Mouse (Mus musculus) bone marrow macrophage, adult 2 months (primary cell): Measurements from ENCODE around the gene Il12b. TPM values are rescaled to one million over a fixed set of nuclear protein-coding genes. Genes with fewer than 3 reads are reported as not detected.
A peak's percentile ranks its signal among the peaks of the same experiment; 100 is the strongest.
"Not testable (repeated sequence)": the region's sequence is repeated elsewhere in the genome, so short reads cannot be mapped to it uniquely, and the experiment has no call there.

Source experiments
- H3K27ac ChIP-seq: 2 replicates; pipeline ENCODE4 v1.5.1; 2012; ENCODE audit warnings: low read depth, low read length; ENCODE audit not compliant: insufficient read depth
- H3K4me1 ChIP-seq: 2 replicates; pipeline ENCODE4 v1.6.1; 2012; ENCODE audit warnings: low read length; ENCODE audit not compliant: control insufficient read depth, insufficient read depth
- H3K4me3 ChIP-seq: 2 replicates; pipeline ENCODE4 v1.5.1; 2012; ENCODE audit warnings: mild to moderate bottlenecking, low read length, moderate library complexity; ENCODE audit not compliant: insufficient read depth
- CTCF ChIP-seq: IDR thresholded peaks from 2 replicates; pipeline ENCODE4 v1.5.1; 2012; ENCODE audit warnings: low read depth, mild to moderate bottlenecking, low read length, moderate library complexity
- POLR2A ChIP-seq: IDR thresholded peaks from 2 replicates; pipeline ENCODE4 v1.6.1; 2012; ENCODE audit warnings: mild to moderate bottlenecking, low read depth, low read length, borderline replicate concordance
- polyA plus RNA-seq: library from polyadenylated mRNA; stranded (reverse); fragments of >200 nt; gene quantifications from 2 replicates; pipeline ENCODE4 v1.2.4, GENCODE M21; 2012; ENCODE audit not compliant: missing spikeins, insufficient read depth, insufficient read length

Il12b gene
- polyA plus RNA-seq, 1 experiment: not detected

DNA sequence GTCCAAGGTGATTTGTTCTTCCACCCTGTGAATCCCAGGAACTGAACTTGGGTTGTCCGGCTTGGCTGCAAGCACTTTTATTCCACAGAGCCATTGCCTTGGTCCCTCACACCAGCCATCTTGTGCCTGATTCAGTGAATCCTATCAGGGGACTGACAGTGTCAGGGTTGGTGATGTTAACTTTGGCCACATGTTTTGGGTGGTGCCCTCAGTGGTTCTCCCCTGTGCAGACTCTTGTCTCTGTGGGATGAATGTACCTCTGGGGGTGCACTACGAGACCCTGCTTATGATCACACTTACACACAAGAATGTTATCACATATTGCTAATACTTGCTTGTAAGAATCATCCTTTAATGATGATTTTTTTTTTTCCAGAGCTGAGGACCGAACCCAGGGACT lies 30.2 kb downstream of the Il12b start:
- TF ChIP-seq CTCF (no peak), POLR2A (no peak)
- Histone ChIP-seq H3K27ac (no peak overlapping the region), H3K4me3 (no peak overlapping the region), H3K4me1 (peaks cover 35% of the 10 kb centered on the region)

GRCm38 (mm10) chr11:44437786-44438185 lies 37.9 kb downstream of the Il12b start:
- peak overlapping the region; percentile 75 for H3K27ac ChIP-seq

GRCm38 (mm10) chr11:44451046-44451445 lies 51.2 kb downstream of the Il12b start:
- no peak for TF ChIP-seq CTCF
- TF ChIP-seq POLR2A: no peak
- Histone ChIP-seq H3K27ac (no peak overlapping the region), H3K4me1 (no peaks in the 10 kb centered on the region), H3K4me3 (no peak overlapping the region)

More at GRCm38 (mm10) chr11:44437786-44438185, 37.9 kb downstream of the Il12b start:
- no peak for TF ChIP-seq POLR2A
- no peak for TF ChIP-seq CTCF
- no peak overlapping the region for H3K4me3 ChIP-seq
- peaks cover 20% of the 10 kb centered on the region for H3K4me1 ChIP-seq

DNA sequence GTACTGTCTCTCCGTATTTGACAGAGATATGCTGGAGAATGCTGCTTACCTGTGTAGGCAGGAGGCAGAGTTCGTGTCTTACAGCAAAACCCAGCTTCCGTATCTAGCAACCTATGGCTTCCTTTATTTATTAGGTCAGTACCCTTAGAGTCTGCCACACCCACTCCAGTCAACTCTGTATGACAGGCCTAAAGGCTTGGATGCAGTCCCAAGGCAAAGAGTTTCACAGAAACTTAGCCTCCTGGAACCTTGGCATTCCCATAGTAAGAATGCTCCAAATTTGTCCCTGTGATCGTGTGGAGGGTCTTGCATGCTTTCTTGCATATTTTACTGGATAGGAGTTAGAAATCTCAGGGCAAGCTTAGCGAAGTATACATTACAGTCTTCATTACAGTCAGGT lies 52.2 kb downstream of the Il12b start:
- not testable (repeated sequence) for H3K4me1 ChIP-seq, H3K27ac ChIP-seq, H3K4me3 ChIP-seq

GRCm38 (mm10) chr11:44453423-44453822 lies 53.6 kb downstream of the Il12b start:
- Histone ChIP-seq H3K27ac (no peak overlapping the region), H3K4me1 (no peaks in the 10 kb centered on the region), H3K4me3 (no peak overlapping the region)
- TF ChIP-seq CTCF (no peak), POLR2A (no peak)

DNA sequence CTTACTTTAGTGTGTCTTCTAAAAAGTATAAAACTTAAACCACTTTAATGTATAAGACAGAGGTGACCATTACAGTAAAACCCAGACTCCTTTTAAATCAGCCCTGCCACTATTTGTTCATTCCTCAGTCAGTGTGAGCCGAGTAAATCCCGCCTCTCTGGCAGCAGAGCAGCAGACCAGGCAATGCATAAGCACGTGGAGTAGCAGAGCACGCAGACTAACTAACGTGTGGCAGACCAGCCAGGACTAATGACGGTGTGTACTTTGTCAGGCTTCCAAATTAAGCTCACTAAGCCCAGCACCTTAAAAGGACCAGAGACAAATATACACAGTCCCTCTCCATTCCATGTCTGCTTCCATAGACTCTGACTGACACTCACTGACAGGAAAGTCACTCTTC lies 61.6 kb downstream of the Il12b start:
- no peak for TF ChIP-seq CTCF
- no peak for TF ChIP-seq POLR2A
- peaks cover 7% of the 10 kb centered on the region for H3K4me1 ChIP-seq
- H3K4me3 ChIP-seq: no peak overlapping the region

More for the DNA sequence above, 61.6 kb downstream of the Il12b start:
- H3K27ac ChIP-seq: no peak overlapping the region

Other genes starting within 250 kb of the Il12b start
- gene Ublcp1, start 70.4 kb downstream of the Il12b start, polyA plus RNA-seq: 9.7 and 16.5 TPM in 2 replicates
- 36.2 and 43.3 TPM in 2 replicates for gene Rnf145, start 118.9 kb downstream of the Il12b start, polyA plus RNA-seq
- gene Ebf1, start 217.3 kb downstream of the Il12b start, polyA plus RNA-seq: 0.32 and 0.49 TPM in 2 replicates